Mouse (Mus musculus) kidney, adult 2 months (tissue): Measurements from ENCODE around the gene B3gnt2. TPM values are rescaled to one million over a fixed set of nuclear protein-coding genes. Genes with fewer than 3 reads are reported as not detected.

ENCODE experiments used
- DNase-seq: peaks from one replicate; pipeline ENCODE4 v3.0.0; 2021
- H3K27ac ChIP-seq: fragments of 200-500 bp; 2 replicates; pipeline ENCODE4 v1.5.1; 2012; ENCODE audit warnings: low read depth, low read length, control low read depth, inconsistent platforms; ENCODE audit not compliant: insufficient read depth
- H3K27me3 ChIP-seq: fragments of 200-500 bp; replicated peaks from 2 replicates; pipeline ENCODE4 v1.6.1; 2012; ENCODE audit warnings: mild to moderate bottlenecking, moderate library complexity, low read length, inconsistent platforms; ENCODE audit not compliant: control insufficient read depth, insufficient read depth
- H3K36me3 ChIP-seq: fragments of 200-500 bp; 2 replicates; pipeline ENCODE4 v1.6.1; 2012; ENCODE audit warnings: mild to moderate bottlenecking, moderate library complexity, low read length, inconsistent platforms; ENCODE audit not compliant: control insufficient read depth, insufficient read depth
- H3K4me1 ChIP-seq: fragments of 200-500 bp; 2 replicates; pipeline ENCODE4 v1.6.1; 2011; ENCODE audit warnings: low read length; ENCODE audit not compliant: control insufficient read depth, insufficient read depth
- H3K4me3 ChIP-seq: fragments of 200-500 bp; 2 replicates; pipeline ENCODE4 v1.5.1; 2011; ENCODE audit warnings: mild to moderate bottlenecking, low read depth, low read length, control low read depth; ENCODE audit not compliant: insufficient read depth
- CTCF ChIP-seq: fragments of 200-500 bp; conservative IDR thresholded peaks from 2 replicates; pipeline ENCODE4 v1.5.1; 2011; ENCODE audit warnings: low read depth, mild to moderate bottlenecking, control low read depth, low read length, moderate library complexity, mixed read lengths; ENCODE audit not compliant: insufficient read depth, insufficient read length
- POLR2A ChIP-seq: fragments of 200-500 bp; IDR thresholded peaks from one replicate; pipeline ENCODE4 v1.6.1; 2011; ENCODE audit warnings: low read depth, low read length, control low read depth
- WGBS: fragments of 180-500 bp; shearing (Covaris S2); methylation state at CpG from one replicate; pipeline ENCODE4 v1.1.7; 2018; 5-methylcytosine and 5-hydroxymethylcytosine counted together
- polyA plus RNA-seq: library from polyadenylated mRNA; depleted of rRNA; stranded (reverse); fragments of >200 nt; gene quantifications from 2 replicates; pipeline ENCODE4 v1.2.3, GENCODE M21; 2012

The B3gnt2 gene
- polyA plus RNA-seq, 1 experiment: 21.0 TPM

DNA sequence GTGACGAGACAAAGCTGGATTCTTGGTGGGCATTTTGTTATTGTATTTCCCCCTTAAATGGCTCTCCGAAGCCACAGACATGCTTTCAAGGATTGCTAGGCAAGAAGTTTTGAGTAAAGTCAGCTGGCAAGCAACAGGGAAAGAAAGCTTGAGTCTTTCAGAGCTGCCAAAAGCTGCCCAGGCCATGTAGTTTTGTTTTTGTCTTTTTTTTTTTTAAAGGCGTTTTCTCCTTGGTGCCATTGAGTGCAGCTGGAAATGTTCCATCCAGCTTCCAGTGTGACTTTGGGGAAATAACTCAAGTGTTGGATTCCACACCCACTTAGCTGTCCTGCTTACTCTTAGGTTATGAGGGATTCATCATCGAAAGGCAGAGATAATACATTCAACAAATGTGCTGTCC lies 554 bp upstream of the B3gnt2 start:
- 76% methylated on average over 4 of the region's 4 CpGs for WGBS
- Histone ChIP-seq H3K27ac (no peak overlapping the region), H3K4me1 (peaks cover 7% of the 10 kb centered on the region; the same call in 1 of the 2 replicates), H3K27me3 (no peaks in the 10 kb centered on the region), H3K4me3 (no peak overlapping the region), H3K36me3 (no peaks in the 10 kb centered on the region)
- DNase-seq: no peak
- TF ChIP-seq CTCF: no peak
- TF ChIP-seq POLR2A: no peak

DNA sequence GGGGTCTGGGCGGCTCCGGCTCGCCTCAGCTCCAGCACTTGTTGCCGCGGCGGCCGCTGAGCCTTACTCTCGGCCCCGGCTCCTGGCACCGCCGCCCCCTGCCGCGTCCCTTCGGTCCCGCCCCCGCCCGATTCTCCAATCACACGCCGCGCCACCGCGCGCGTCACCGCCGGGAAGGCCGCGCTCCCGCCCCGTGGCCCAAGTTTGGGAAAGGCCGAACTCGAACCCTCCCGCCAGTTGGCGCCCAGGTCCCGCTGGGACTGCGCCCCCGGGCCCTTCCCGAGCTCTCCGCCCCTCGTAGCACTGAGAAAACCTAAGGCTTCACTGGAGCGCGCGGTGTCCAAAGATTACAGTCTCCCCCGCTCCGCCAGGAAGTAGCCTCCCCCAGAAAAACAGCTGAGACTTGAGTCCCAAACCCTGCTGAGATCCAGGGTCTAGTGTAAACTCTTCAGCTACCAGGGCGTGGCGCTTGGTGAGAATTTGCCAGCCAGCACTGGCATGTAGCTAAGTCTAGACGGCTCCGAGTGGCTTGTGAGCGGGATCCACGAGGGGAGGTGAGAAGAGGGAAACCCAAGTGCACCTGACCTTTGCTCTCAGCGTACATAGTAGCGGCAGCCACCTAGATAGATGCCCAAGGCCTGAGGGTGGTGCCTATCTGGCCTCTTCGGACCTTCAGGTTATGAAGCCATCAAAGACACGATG lies 977 bp downstream of the B3gnt2 start:
- under 1% methylated on average over 51 of the region's 55 CpGs for WGBS
- Histone ChIP-seq H3K4me3 (peak overlapping the region; percentile 97), H3K27me3 (no peaks in the 10 kb centered on the region), H3K27ac (peak overlapping the region; percentile 98), H3K36me3 (no peaks in the 10 kb centered on the region), H3K4me1 (peaks cover 9% of the 10 kb centered on the region)
- peak; percentile 96 for DNase-seq
- TF ChIP-seq CTCF (peak; percentile 38), POLR2A (peak; percentile 56)

DNA sequence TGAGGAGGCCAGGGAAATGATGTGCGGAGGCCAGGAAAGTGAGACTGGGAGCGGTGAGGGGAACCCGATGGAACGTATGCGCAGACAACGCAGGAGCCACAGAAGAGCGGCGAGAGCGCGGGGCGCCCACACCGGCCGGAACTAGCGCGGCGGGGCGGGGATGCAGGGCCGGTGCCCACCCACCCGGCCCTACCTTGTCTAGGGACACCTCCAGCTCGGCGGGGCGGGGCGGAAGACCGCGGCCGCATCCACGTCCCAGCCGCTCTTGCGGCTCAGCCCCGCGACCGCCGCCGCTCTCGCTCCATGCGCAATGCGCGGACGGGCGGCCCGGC lies 1.5 kb downstream of the B3gnt2 start:
- Histone ChIP-seq H3K27me3 (no peaks in the 10 kb centered on the region), H3K4me3 (peak overlapping the region; percentile 97), H3K27ac (peak overlapping the region; percentile 98), H3K4me1 (peaks cover 12% of the 10 kb centered on the region), H3K36me3 (no peaks in the 10 kb centered on the region)
- TF ChIP-seq POLR2A (no peak), CTCF (no peak)
- under 1% methylated on average over 27 of the region's 41 CpGs for WGBS
- DNase-seq: no peak

- 5% methylated on average over 50 of the region's 50 CpGs for WGBS
- no peaks in the 10 kb centered on the region for H3K36me3 ChIP-seq
- H3K27ac ChIP-seq: peak overlapping the region; percentile 98
- H3K4me3 ChIP-seq: peak overlapping the region; percentile 97
- no peaks in the 10 kb centered on the region for H3K27me3 ChIP-seq
- H3K4me1 ChIP-seq: peaks cover 18% of the 10 kb centered on the region
- TF ChIP-seq POLR2A (no peak), CTCF (no peak)
- DNase-seq: peak; percentile 88
Observed at GRCm38 (mm10) chr11:22858441-22859300, 2.1 kb downstream of the B3gnt2 start.

DNA sequence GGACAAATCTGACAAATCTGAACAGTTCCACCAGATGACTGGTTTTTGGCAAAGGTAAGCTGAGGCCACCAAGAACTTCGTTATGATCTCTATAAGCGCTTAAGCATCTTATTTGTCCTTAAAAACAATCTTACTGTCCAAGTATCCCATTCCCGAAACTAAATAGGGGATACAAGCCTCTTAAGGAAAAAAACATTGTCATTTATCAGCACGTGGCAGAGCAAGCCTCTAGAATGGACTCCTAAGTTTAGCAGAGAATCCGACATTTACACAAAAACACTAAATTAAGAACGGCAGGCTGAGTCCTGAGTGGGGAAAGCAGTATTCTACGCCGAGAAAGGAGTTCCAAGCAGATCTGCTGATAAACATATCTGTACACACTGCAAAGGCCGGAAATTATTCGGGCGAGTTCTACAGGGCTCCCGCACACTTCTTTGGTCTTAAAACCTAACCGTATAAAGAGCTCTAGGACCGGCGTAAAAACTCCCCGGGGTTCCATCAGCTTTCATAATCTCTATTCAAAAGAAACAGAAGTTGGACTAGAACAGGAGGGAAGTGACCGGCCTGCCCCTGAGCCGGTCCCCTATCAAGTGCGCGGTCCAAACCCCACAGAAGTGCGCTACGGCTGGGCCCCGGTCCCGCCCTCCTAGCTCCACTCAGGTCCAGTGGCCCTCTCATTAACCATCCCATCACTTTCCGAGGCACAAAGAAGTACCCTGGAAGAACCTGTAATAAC lies 2.9 kb downstream of the B3gnt2 start:
- peak; percentile 60 for DNase-seq
- Histone ChIP-seq H3K27ac (peak overlapping the region; percentile 98), H3K36me3 (no peaks in the 10 kb centered on the region), H3K4me1 (peaks cover 26% of the 10 kb centered on the region), H3K27me3 (no peaks in the 10 kb centered on the region), H3K4me3 (peak overlapping the region; percentile 97)
- TF ChIP-seq CTCF: no peak
- no peak for TF ChIP-seq POLR2A
- 6% methylated on average over 25 of the region's 25 CpGs for WGBS

DNA sequence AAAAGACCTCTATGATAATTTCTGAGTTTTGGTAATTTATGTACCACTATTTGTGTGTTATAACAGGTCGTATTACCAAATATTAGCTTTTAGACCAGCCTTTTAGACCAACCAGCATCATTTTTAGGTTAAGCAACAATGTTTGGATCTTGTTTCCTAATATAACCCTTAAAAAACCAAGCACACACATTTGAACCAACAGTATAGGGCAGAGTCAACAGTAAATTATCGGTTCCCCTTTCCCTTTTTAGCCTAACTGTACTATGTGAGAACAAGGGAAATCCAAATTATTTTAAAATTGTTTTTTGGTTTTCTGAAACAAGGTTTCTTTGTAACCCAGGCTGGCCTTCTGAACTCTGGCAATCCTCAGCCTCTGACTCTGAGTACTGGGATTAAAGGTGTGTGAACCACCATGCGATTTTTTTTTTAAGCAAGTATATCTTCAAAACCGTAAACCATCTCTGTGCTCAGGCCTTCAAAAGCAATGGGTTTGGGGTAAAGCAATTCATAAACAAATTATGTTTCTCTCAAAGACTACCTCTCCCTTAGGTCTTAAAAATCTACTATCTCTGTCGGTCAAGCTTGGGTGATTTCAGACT lies 3.6 kb downstream of the B3gnt2 start:
- no peak for DNase-seq
- H3K4me1 ChIP-seq: peaks cover 33% of the 10 kb centered on the region
- no peak overlapping the region for H3K27ac ChIP-seq

More for the DNA sequence above, 3.6 kb downstream of the B3gnt2 start:
- Histone ChIP-seq H3K4me3 (peak overlapping the region; percentile 97; the same call in 1 of the 2 replicates), H3K27me3 (no peaks in the 10 kb centered on the region), H3K36me3 (no peaks in the 10 kb centered on the region)
- whole genome bisulfite sequencing: 35% methylated on average over 5 of the region's 5 CpGs
- TF ChIP-seq POLR2A (no peak), CTCF (no peak)
